Mouse (Mus musculus): ENCODE results near the gene Ltf. TPM values are rescaled to one million over a fixed set of nuclear protein-coding genes. Genes with fewer than 3 reads are reported as not detected.

Ltf gene
- polyA plus RNA-seq (2016; fragmentation: Nextera tagmentation; extraction: Ambion mirVana), result 1.1 and 1.8 TPM in 2 replicates

DNA sequence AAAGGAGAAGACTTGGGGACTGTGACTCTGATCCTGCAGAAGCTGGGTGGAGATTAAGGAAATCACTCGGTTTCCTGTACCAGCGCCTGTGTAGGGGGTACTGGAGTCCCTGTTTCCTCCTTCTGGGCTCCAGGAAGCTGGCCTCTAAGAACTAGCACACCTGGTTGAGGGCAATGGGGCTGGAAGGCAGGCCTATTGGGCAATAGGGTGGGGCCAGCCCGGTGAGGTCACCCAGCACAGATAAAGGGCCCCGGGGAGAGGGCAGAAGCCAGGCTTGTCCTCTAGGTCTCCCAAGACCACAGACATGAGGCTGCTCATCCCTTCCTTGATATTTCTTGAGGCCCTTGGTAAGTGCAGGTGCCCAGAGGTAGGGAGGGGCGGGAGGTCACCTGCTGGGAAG lies at the start of gene Ltf:
Ltf (plus strand) TSS at position 250 of the 400 bp plus-strand sequence.
- H3K27me3 ChIP-seq, result no peaks in the 10 kb centered on the region
- WGBS, result 83% methylated on average over 5 of the region's 5 CpGs
- no peaks in the 10 kb centered on the region for H3K36me3 ChIP-seq
- no peaks in the 10 kb centered on the region for H3K9me3 ChIP-seq
- no peak within 1 kb of the TSS for H3K9ac ChIP-seq (replicated peaks)
- H3K4me1 ChIP-seq, result no peaks in the 10 kb centered on the region
- H3K4me3 ChIP-seq, result no peak within 1 kb of the TSS
- H3K27ac ChIP-seq (replicated peaks), result no peak within 1 kb of the TSS
- no peak within 1 kb of the TSS for H3K4me2 ChIP-seq (replicated peaks)
- no peak for ATAC-seq (ENCODE audit: low FRiP score, low read depth)

- WGBS, result 92% methylated on average over 11 of the region's 11 CpGs
- no peak for ATAC-seq (ENCODE audit: low FRiP score, low read depth)
- H3K4me1 ChIP-seq, result no peaks in the 10 kb centered on the region
These were observed 39.7 kb upstream of the Ltf start for GRCm38 (mm10) chr9:110979411-110979810.

GRCm38 (mm10) chr9:110982351-110982750 lies 36.7 kb upstream of the Ltf start:
- no peak overlapping the region for H3K4me2 ChIP-seq (replicated peaks)
- no peaks in the 10 kb centered on the region for H3K9me3 ChIP-seq
- H3K4me1 ChIP-seq, result no peaks in the 10 kb centered on the region
- no peaks in the 10 kb centered on the region for H3K36me3 ChIP-seq
- H3K9ac ChIP-seq (replicated peaks), result no peak overlapping the region
- WGBS, result 64% methylated on average over 4 of the region's 4 CpGs
- H3K27ac ChIP-seq (replicated peaks), result no peak overlapping the region
- ATAC-seq (ENCODE audit: low FRiP score, low read depth), result no peak
- no peak overlapping the region for H3K4me3 ChIP-seq
- H3K27me3 ChIP-seq, result no peaks in the 10 kb centered on the region

More at GRCm38 (mm10) chr9:110979411-110979810, 39.7 kb upstream of the Ltf start:
- H3K9ac ChIP-seq (replicated peaks), result no peak overlapping the region
- H3K4me3 ChIP-seq, result no peak overlapping the region
- H3K27ac ChIP-seq (replicated peaks), result no peak overlapping the region
- no peaks in the 10 kb centered on the region for H3K9me3 ChIP-seq
- no peaks in the 10 kb centered on the region for H3K36me3 ChIP-seq
- H3K27me3 ChIP-seq, result no peaks in the 10 kb centered on the region
- H3K4me2 ChIP-seq (replicated peaks), result no peak overlapping the region

- Histone ChIP-seq H3K4me2 (replicated peaks) (no peak overlapping the region), H3K9ac (replicated peaks) (no peak overlapping the region), H3K4me3 (no peak overlapping the region), H3K27ac (replicated peaks) (no peak overlapping the region), H3K9me3 (no peaks in the 10 kb centered on the region), H3K27me3 (no peaks in the 10 kb centered on the region), H3K36me3 (no peaks in the 10 kb centered on the region), H3K4me1 (no peaks in the 10 kb centered on the region)
- ATAC-seq (ENCODE audit: low FRiP score, low read depth), result no peak
- 90% methylated on average over 9 of the region's 9 CpGs for WGBS
These were observed 35.0 kb upstream of the Ltf start for GRCm38 (mm10) chr9:110984096-110984495.

DNA sequence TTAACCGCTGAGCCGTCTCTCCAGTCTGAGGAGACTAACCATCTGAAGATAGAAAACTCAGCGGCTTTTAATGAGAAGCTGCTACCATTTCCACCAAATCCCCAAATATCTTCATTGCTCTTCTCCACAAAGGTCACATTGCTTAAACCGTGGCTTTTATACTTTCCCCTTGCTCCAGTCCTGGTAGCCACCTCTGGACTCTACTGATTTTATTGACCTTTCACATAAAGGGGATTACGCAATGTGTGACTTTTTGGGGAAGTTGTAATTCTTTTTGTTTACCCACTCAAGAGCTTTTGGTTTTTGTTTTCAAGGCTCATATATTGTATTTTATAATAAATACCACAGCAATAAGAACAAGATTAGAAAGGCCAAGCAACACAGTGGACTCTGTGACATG lies 33.5 kb upstream of the Ltf start:
- H3K36me3 ChIP-seq, result no peaks in the 10 kb centered on the region
- H3K4me1 ChIP-seq, result no peaks in the 10 kb centered on the region
- ATAC-seq (ENCODE audit: low FRiP score, low read depth), result no peak
- no peaks in the 10 kb centered on the region for H3K9me3 ChIP-seq
- H3K4me3 ChIP-seq, result no peak overlapping the region
- no peaks in the 10 kb centered on the region for H3K27me3 ChIP-seq
- no peak overlapping the region for H3K27ac ChIP-seq (replicated peaks)
- no peak overlapping the region for H3K9ac ChIP-seq (replicated peaks)
- H3K4me2 ChIP-seq (replicated peaks), result no peak overlapping the region
- 92% methylated on average over 5 of the region's 5 CpGs for WGBS

DNA sequence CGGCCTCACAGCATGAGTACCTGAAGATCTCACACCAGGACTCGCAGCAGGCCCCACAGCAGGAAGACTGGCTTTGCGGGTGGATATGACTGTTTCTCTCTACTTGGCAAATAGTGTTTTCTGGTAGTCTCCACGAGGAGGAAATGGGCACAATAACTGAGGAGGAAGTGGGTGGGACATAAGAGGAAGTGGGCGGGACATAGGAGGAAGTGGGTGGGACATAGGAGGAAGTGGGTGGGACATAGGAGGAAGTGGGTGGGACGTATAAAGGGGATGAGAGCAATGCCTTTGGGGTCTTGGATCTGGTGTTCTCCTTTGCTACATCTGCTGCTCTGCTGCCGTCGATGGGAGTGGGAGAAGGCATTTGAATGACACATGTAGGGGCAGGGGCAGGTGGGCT lies 33.1 kb upstream of the Ltf start:
- Histone ChIP-seq H3K27ac (replicated peaks) (no peak overlapping the region), H3K27me3 (no peaks in the 10 kb centered on the region), H3K4me1 (no peaks in the 10 kb centered on the region), H3K4me2 (replicated peaks) (no peak overlapping the region), H3K9ac (replicated peaks) (no peak overlapping the region), H3K9me3 (no peaks in the 10 kb centered on the region), H3K4me3 (no peak overlapping the region), H3K36me3 (no peaks in the 10 kb centered on the region)
- 87% methylated on average over 8 of the region's 8 CpGs for WGBS
- no peak for ATAC-seq (ENCODE audit: low FRiP score, low read depth)

DNA sequence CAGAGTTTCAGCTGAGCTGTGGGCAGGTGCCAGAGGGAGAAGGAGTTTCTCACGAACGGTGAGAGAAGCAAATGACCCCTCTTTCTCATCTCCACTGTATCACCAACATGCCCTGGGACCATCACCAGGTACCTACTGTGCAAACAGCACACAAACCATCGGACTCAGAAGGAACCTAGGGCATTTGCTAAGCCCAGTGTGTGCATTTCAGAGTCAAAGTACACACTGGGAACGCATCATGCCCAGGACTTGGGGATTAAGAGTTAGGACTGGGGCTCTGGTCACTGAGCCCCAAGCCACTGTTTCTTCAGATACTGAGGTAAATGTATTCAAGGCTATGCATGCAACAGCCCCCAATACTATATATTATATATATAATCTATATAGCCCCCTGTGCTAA lies 31.7 kb upstream of the Ltf start:
- no peak overlapping the region for H3K4me3 ChIP-seq
- no peaks in the 10 kb centered on the region for H3K36me3 ChIP-seq
- H3K9ac ChIP-seq (replicated peaks), result no peak overlapping the region
- H3K27ac ChIP-seq (replicated peaks), result no peak overlapping the region
- H3K9me3 ChIP-seq, result no peaks in the 10 kb centered on the region
- no peaks in the 10 kb centered on the region for H3K4me1 ChIP-seq
- H3K4me2 ChIP-seq (replicated peaks), result no peak overlapping the region
- H3K27me3 ChIP-seq, result no peaks in the 10 kb centered on the region
- ATAC-seq (ENCODE audit: low FRiP score, low read depth), result no peak
- WGBS, result 68% methylated on average over 4 of the region's 4 CpGs

- 81% methylated on average over 3 of the region's 3 CpGs for WGBS
- no peak for ATAC-seq (ENCODE audit: low FRiP score, low read depth)
These were observed 31.0 kb upstream of the Ltf start for GRCm38 (mm10) chr9:110988078-110988477.

DNA sequence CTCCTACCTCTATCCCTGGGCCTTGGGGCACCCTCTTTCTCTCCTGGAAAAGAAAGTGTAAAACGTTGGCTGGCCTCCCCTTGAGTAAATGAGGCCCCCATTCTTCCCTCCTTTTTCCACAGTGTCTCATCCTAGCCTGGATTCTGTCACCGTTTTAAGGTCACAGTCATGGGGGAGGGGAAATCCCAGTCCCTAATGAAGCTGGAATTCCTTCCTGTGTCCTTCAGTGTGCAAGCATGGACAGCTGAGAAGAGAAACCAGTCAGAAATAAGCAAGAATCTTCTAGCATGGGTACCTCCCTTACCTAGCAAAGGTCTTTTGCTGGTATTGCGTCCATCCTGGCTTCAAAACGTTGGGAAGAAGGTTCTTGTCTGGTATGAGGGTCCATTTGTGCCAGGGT lies 29.9 kb upstream of the Ltf start:
- WGBS, result 75% methylated on average over 4 of the region's 4 CpGs
- no peak overlapping the region for H3K4me3 ChIP-seq
- no peaks in the 10 kb centered on the region for H3K36me3 ChIP-seq
- no peak overlapping the region for H3K9ac ChIP-seq (replicated peaks)
- no peaks in the 10 kb centered on the region for H3K4me1 ChIP-seq
- no peaks in the 10 kb centered on the region for H3K9me3 ChIP-seq
- H3K27ac ChIP-seq (replicated peaks), result no peak overlapping the region
- H3K27me3 ChIP-seq, result no peaks in the 10 kb centered on the region
- ATAC-seq (ENCODE audit: low FRiP score, low read depth), result no peak
- no peak overlapping the region for H3K4me2 ChIP-seq (replicated peaks)

More at GRCm38 (mm10) chr9:110988078-110988477, 31.0 kb upstream of the Ltf start:
- Histone ChIP-seq H3K4me2 (replicated peaks) (no peak overlapping the region), H3K9ac (replicated peaks) (no peak overlapping the region), H3K4me3 (no peak overlapping the region), H3K36me3 (no peaks in the 10 kb centered on the region), H3K4me1 (no peaks in the 10 kb centered on the region), H3K27ac (replicated peaks) (no peak overlapping the region), H3K27me3 (no peaks in the 10 kb centered on the region), H3K9me3 (no peaks in the 10 kb centered on the region)

DNA sequence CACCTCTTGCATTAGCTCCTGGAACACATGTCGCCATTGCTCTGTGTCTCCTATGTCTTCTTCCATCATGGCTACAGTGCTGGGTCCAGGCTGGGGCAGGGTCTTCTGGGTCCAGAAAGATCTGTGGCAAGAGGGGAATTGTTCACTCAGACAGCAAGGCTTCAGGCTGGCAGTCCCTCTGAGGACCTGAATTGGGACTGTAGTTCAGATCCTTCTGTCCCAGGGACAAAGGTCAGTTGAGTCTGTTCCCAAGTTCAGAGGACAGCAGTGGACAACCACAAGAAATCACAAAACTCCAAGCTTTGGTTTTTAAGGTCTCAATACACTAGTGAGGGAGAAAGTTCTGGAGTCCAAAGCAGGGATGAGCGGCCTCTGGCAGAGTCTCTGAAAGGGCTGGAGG lies 29.5 kb upstream of the Ltf start:
- Histone ChIP-seq H3K4me2 (replicated peaks) (no peak overlapping the region), H3K27ac (replicated peaks) (no peak overlapping the region), H3K27me3 (no peaks in the 10 kb centered on the region), H3K4me1 (no peaks in the 10 kb centered on the region), H3K4me3 (no peak overlapping the region), H3K36me3 (no peaks in the 10 kb centered on the region), H3K9me3 (no peaks in the 10 kb centered on the region), H3K9ac (replicated peaks) (no peak overlapping the region)
- 93% methylated on average over 2 of the region's 2 CpGs for WGBS
- no peak for ATAC-seq (ENCODE audit: low FRiP score, low read depth)

DNA sequence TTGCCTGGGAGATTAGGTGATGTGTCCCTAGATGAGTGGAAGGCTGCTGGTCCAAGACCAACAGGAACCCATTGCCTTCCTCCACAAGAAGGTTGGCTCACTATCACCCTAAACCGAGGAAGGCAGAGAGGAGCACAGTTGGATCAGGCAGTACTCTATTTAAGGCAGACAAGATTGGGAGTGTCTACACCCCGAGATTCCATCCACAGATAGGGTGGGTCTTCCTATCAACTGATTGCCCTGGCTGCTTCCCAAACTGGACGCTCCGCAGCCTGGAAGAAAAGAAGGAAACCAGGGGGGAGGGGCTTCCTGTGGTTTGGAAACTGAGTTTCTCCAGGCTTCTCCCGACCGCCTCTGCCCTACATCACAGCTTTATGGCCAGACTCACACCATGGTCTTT lies 28.9 kb upstream of the Ltf start, which contains the start of gene Rtp3:
Rtp3 (minus strand) TSS at position 380 of the 400 bp plus-strand sequence.
- Histone ChIP-seq H3K4me1 (no peaks in the 10 kb centered on the region), H3K27me3 (no peaks in the 10 kb centered on the region), H3K27ac (replicated peaks) (no peak within 1 kb of the TSS), H3K4me3 (no peak within 1 kb of the TSS), H3K9ac (replicated peaks) (no peak within 1 kb of the TSS), H3K9me3 (no peaks in the 10 kb centered on the region), H3K4me2 (replicated peaks) (no peak within 1 kb of the TSS), H3K36me3 (no peaks in the 10 kb centered on the region)
- no peak for ATAC-seq (ENCODE audit: low FRiP score, low read depth)
- 65% methylated on average over 6 of the region's 6 CpGs for WGBS

DNA sequence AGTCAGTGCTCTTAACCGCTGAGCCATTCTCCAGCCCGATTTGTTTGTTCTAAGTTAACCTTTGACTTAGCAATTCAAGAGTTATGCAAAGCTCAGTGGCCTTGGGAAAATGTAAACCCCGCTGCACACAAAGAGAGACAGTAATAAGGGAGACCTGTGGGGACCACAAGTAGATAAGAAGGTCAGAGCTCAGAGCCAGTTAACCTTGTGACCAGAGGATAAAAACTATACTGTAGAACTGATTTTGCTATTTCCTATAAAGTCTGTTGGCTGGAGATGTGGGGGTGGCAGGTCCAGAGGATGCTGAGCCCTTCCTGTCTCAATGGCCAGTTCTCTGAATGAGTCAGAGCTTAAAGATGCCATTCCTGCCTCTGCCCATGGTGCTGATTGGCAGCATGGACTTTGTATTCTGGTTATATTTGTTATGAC lies 25.8 kb upstream of the Ltf start:
- Histone ChIP-seq H3K27ac (replicated peaks) (no peak overlapping the region), H3K36me3 (no peaks in the 10 kb centered on the region), H3K4me3 (no peak overlapping the region), H3K27me3 (no peaks in the 10 kb centered on the region), H3K9ac (replicated peaks) (no peak overlapping the region), H3K4me2 (replicated peaks) (no peak overlapping the region), H3K4me1 (no peaks in the 10 kb centered on the region), H3K9me3 (no peaks in the 10 kb centered on the region)
- 30% methylated on average over 3 of the region's 3 CpGs for WGBS
- no peak for ATAC-seq (ENCODE audit: low FRiP score, low read depth)

- Histone ChIP-seq H3K4me3 (peak overlapping the region; percentile 46), H3K4me1 (no peaks in the 10 kb centered on the region), H3K27me3 (no peaks in the 10 kb centered on the region), H3K4me2 (replicated peaks) (peak overlapping the region; percentile 51), H3K36me3 (no peaks in the 10 kb centered on the region), H3K9me3 (no peaks in the 10 kb centered on the region), H3K9ac (replicated peaks) (no peak overlapping the region), H3K27ac (replicated peaks) (0 out of 2 replicates have a peak overlapping the region, but pooled peaks have one; percentile 35)
- 11% methylated on average over 13 of the region's 13 CpGs for WGBS
- peak; percentile 83 for ATAC-seq (ENCODE audit: low FRiP score, low read depth)
These were observed 24.3 kb upstream of the Ltf start for GRCm38 (mm10) chr9:110994716-110995172.
